25 mouse cellular contexts compared by ENCODE assay signal in the genomic region with DNA sequence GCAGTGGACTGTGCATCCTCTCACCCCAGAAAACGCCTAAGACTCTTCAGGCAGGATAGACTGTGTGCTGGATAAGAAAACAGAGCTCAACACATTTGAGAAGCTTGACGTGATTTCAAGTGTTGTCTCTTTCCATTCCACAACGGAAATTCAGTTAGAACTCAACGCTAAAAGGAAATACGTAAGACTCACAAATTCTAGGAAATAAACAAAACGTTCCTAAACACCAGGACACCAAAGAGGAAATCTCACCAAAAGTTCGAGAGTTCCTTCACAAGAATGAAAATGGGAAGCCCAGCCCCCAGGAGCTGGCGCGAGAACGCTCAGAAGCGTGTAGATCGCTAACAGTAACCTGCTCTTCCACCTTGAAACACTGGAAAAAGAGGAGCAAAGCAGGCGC.
A peak's percentile ranks its signal among the peaks of the same experiment; 100 is the strongest.
DNase-seq lines count a peak whose midpoint lies in the region; ATAC-seq and TF ChIP-seq lines count a peak whose summit lies in the region.
"Had no signal": no experiment of that assay in that cellular context is flagged by ENCODE, and none has a peak within 500 bp of the region (broad histone marks: within the 10 kb centered on the region; RNA-seq: fewer than 3 reads in every experiment).

No protein-coding gene starts in this region.

- H3K27ac ChIP-seq in forebrain, embryonic 14.5 days (ENCODE audit: low read depth, low read length): 0 out of 2 replicates have a peak overlapping the region, but pooled peaks have one; percentile 21
- no peak overlapping the region for H3K27ac ChIP-seq in forebrain, postnatal 0 days (ENCODE audit: low read depth, low read length)
- no peak overlapping the region for H3K27ac ChIP-seq in lung, postnatal 0 days (ENCODE audit: low read length)
- H3K27ac ChIP-seq: embryonic facial prominence, embryonic 10.5 days; embryonic facial prominence, embryonic 13.5 days; gastrocnemius, adult 2 months; hindbrain, embryonic 12.5 days; hindbrain, embryonic 15.5 days had no signal

- peak; percentile 95 for TF ChIP-seq EP300 in lung, postnatal 0 days (IDR thresholded peaks at IDR 0.05)

- H3K36me3 ChIP-seq in forebrain, embryonic 14.5 days (ENCODE audit: control insufficient read depth, insufficient read depth, low read length): no peaks in the 10 kb centered on the region
- no peaks in the 10 kb centered on the region for H3K36me3 ChIP-seq in forebrain, postnatal 0 days (ENCODE audit: insufficient read depth)
- no peaks in the 10 kb centered on the region for H3K36me3 ChIP-seq in lung, postnatal 0 days (ENCODE audit: insufficient read depth, low read length)
- H3K36me3 ChIP-seq: embryonic facial prominence, embryonic 10.5 days; embryonic facial prominence, embryonic 13.5 days; G1E; hindbrain, embryonic 12.5 days; hindbrain, embryonic 15.5 days had no signal

- TF ChIP-seq POLR2A in brain, embryonic 14.5 days (IDR thresholded peaks at IDR 0.05; ENCODE audit: borderline replicate concordance, extremely low read depth, insufficient read depth, insufficient read length, poor library complexity, severe bottlenecking): no peak

- TF ChIP-seq CTCF in forebrain, postnatal 0 days (IDR thresholded peaks at IDR 0.05; ENCODE audit: low read depth): no peak
- TF ChIP-seq CTCF in lung, postnatal 0 days (IDR thresholded peaks at IDR 0.05): no peak
- TF ChIP-seq CTCF in brain, embryonic 14.5 days (IDR thresholded peaks at IDR 0.05; ENCODE audit: borderline replicate concordance, extremely low read depth, insufficient read depth, insufficient read length): no peak

- no peak for DNase-seq in forebrain, embryonic 14.5 days (ENCODE audit: low spot score)
- no peak for DNase-seq in forebrain, postnatal 0 days
- peak; percentile 37 for DNase-seq in lung, postnatal 0 days (ENCODE audit: low spot score)
- DNase-seq in lung, postnatal 25 days (ENCODE audit: low spot score): no peak
- peak; percentile 22 for DNase-seq in brain, embryonic 14.5 days (ENCODE audit: low read depth)
- DNase-seq: adrenal gland, postnatal 10 days; adrenal gland, postnatal 36 days; B cell, adult 2 months; cerebellum, adult 11-12 months; cerebellum, adult 8-10 months; cerebellum, postnatal 10 days; cerebellum, postnatal 36 days; embryo, embryonic 11 days; gastrocnemius, adult 2 months; gastrocnemius, postnatal 14 days; heart, adult 11 months had no signal

- no peak overlapping the region for H3K9ac ChIP-seq in forebrain, embryonic 14.5 days (ENCODE audit: low read length)
- no peak overlapping the region for H3K9ac ChIP-seq in forebrain, postnatal 0 days
- H3K9ac ChIP-seq in lung, postnatal 0 days (replicated peaks; ENCODE audit: low read depth): no peak overlapping the region
- H3K9ac ChIP-seq: embryonic facial prominence, embryonic 13.5 days; hindbrain, embryonic 12.5 days; hindbrain, embryonic 15.5 days had no signal

- WGBS in forebrain, embryonic 14.5 days: 87% methylated on average over 13 of the region's 13 CpGs
- WGBS in forebrain, postnatal 0 days: 79% methylated on average over 13 of the region's 13 CpGs
- 34% methylated on average over 13 of the region's 13 CpGs for WGBS in lung, postnatal 0 days

- H3K4me2 ChIP-seq in forebrain, embryonic 14.5 days (ENCODE audit: low read length): no peak overlapping the region
- no peak overlapping the region for H3K4me2 ChIP-seq in forebrain, postnatal 0 days (ENCODE audit: low read depth)
- H3K4me2 ChIP-seq in lung, postnatal 0 days (replicated peaks; ENCODE audit: low read depth, low read length): no peak overlapping the region
- H3K4me2 ChIP-seq: embryonic facial prominence, embryonic 13.5 days; heart, embryonic 11.5 days; hindbrain, embryonic 12.5 days; hindbrain, embryonic 15.5 days had no signal

- ATAC-seq in forebrain, embryonic 14.5 days: no peak
- ATAC-seq in forebrain, postnatal 0 days: no peak
- no peak for ATAC-seq in lung, postnatal 0 days
- no peak for ATAC-seq in frontal cortex, adult (ENCODE audit: low TSS enrichment)
- ATAC-seq: intestine, postnatal 0 days; Patski had no signal

- no peaks in the 10 kb centered on the region for H3K9me3 ChIP-seq in forebrain, embryonic 14.5 days (replicated peaks; ENCODE audit: control insufficient read depth, low read length)
- no peaks in the 10 kb centered on the region for H3K9me3 ChIP-seq in forebrain, postnatal 0 days (ENCODE audit: low read length)
- no peaks in the 10 kb centered on the region for H3K9me3 ChIP-seq in lung, postnatal 0 days (ENCODE audit: low read length)
- H3K9me3 ChIP-seq: embryonic facial prominence, embryonic 10.5 days; embryonic facial prominence, embryonic 13.5 days; G1E; hindbrain, embryonic 12.5 days; hindbrain, embryonic 15.5 days had no signal

- H3K4me1 ChIP-seq in forebrain, embryonic 14.5 days (ENCODE audit: control insufficient read depth, insufficient read depth, low read length): peaks cover 14% of the 10 kb centered on the region
- H3K4me1 ChIP-seq in forebrain, postnatal 0 days (ENCODE audit: insufficient read depth): peaks cover 7% of the 10 kb centered on the region; the same call in 1 of the 2 replicates
- H3K4me1 ChIP-seq in lung, postnatal 0 days (ENCODE audit: insufficient read depth, low read depth, low read length): no peaks in the 10 kb centered on the region

- H3K27me3 ChIP-seq in forebrain, embryonic 14.5 days (replicated peaks; ENCODE audit: control insufficient read depth, insufficient read depth, low read length): no peaks in the 10 kb centered on the region
- H3K27me3 ChIP-seq in forebrain, postnatal 0 days (ENCODE audit: insufficient read depth, low read length): no peaks in the 10 kb centered on the region; the same call in 1 of the 2 replicates
- H3K27me3 ChIP-seq in lung, postnatal 0 days (replicated peaks; ENCODE audit: insufficient read depth, low read length): no peaks in the 10 kb centered on the region
- H3K27me3 ChIP-seq: embryonic facial prominence, embryonic 13.5 days; hindbrain, embryonic 12.5 days; hindbrain, embryonic 15.5 days had no signal

- H3K4me3 ChIP-seq in forebrain, embryonic 14.5 days (ENCODE audit: low read depth, low read length): no peak overlapping the region
- H3K4me3 ChIP-seq in forebrain, postnatal 0 days (ENCODE audit: low read depth, low read length): no peak overlapping the region
- H3K4me3 ChIP-seq in lung, postnatal 0 days (ENCODE audit: low read depth, low read length): no peak overlapping the region
- H3K4me3 ChIP-seq: embryonic facial prominence, embryonic 10.5 days; embryonic facial prominence, embryonic 13.5 days; gastrocnemius, adult 2 months; hindbrain, embryonic 12.5 days; hindbrain, embryonic 15.5 days had no signal

Comparison
In these comparisons a context has a peak if more than half of its experiments do, and no peak if none do; other contexts are left out.
1. DNase-seq: peak in lung, postnatal 0 days (single experiment) and brain, embryonic 14.5 days (single experiment); none in forebrain, embryonic 14.5 days (single experiment), forebrain, postnatal 0 days (single experiment) and lung, postnatal 25 days (single experiment).